Mouse (Mus musculus) megakaryocyte-erythroid progenitor cell, adult 5-6 weeks (primary cell): Measurements from ENCODE around the gene Twistnb. TPM values are rescaled to one million over a fixed set of nuclear protein-coding genes. Genes with fewer than 3 reads are reported as not detected.

Source experiments
- total RNA-seq, 2 experiments: library from RNA; stranded (forward) in 1 of 2; stranded (reverse) in 1 of 2; fragments of 200-1000, 215-1000 nt in 1 of 2; fragments of >200 nt in 1 of 2; fragmentation: Nextera tagmentation in 1 of 2; gene quantifications; 2 replicates each; pipeline ENCODE4 v1.2.3; 2014 to 2017

Twistnb gene
- total RNA-seq, 2 experiments from 2014 or later, result 35.5 to 82.0 TPM

Other genes with a start within 250 kb of the Twistnb start
- not detected in 2 replicates for gene Efcab10, start 34.8 kb upstream of the Twistnb start, total RNA-seq (2014; fragmentation: Nextera tagmentation)
- not detected in 2 replicates for gene Efcab10, start 34.8 kb upstream of the Twistnb start, total RNA-seq (2017)